Mouse (Mus musculus) olfactory bulb, adult 2 months (tissue): ENCODE results near the gene Zmym2.

Experiments
- CTCF ChIP-seq: fragments of 200-500 bp; IDR thresholded peaks from 2 replicates; pipeline ENCODE4 v1.5.1; 2012; ENCODE audit warnings: low read depth, mild to moderate bottlenecking, low read length, moderate library complexity; ENCODE audit not compliant: insufficient read depth
- POLR2A ChIP-seq: fragments of 200-500 bp; IDR thresholded peaks from 2 replicates; pipeline ENCODE4 v1.6.1; 2012; ENCODE audit warnings: mild to moderate bottlenecking, low read depth, low read length, moderate library complexity; ENCODE audit not compliant: insufficient read depth

GRCm38 (mm10) chr14:56848322-56848721 is 38.1 kb upstream of the Zmym2 start:
- TF ChIP-seq CTCF (no peak), POLR2A (no peak)
